Mouse (Mus musculus): ENCODE data around the gene Lamp2. TPM values are rescaled to one million over a fixed set of nuclear protein-coding genes. Genes with fewer than 3 reads are reported as not detected.

The Lamp2 gene
- polyA plus RNA-seq, 1 experiment from 2014 or later, result 131 TPM

- Histone ChIP-seq H3K9me3 (ENCODE audit: control insufficient read depth, low read length) (no peaks in the 10 kb centered on the region), H3K27me3 (ENCODE audit: control insufficient read depth, insufficient read depth, low read length) (no peaks in the 10 kb centered on the region), H3K27ac (replicated peaks) (no peak overlapping the region), H3K4me1 (replicated peaks; ENCODE audit: control insufficient read depth, insufficient read depth) (no peaks in the 10 kb centered on the region), H3K36me3 (ENCODE audit: control insufficient read depth, insufficient read depth, low read length) (no peaks in the 10 kb centered on the region), H3K9ac (ENCODE audit: low read length) (no peak overlapping the region), H3K4me3 (ENCODE audit: low read depth, low read length) (no peak overlapping the region), H3K4me2 (replicated peaks; ENCODE audit: low read depth) (no peak overlapping the region)
- WGBS, result 63% methylated on average over 1 of the region's 1 CpGs
- TF ChIP-seq CTCF (IDR thresholded peaks at IDR 0.05; ENCODE audit: low read depth), result no peak
- no peak for TF ChIP-seq EP300 (optimal IDR thresholded peaks at IDR 0.05)
- ATAC-seq (ENCODE audit: low FRiP score, low TSS enrichment) (no peak), DNase-seq (ENCODE audit: low spot score) (no peak)
Measured at GRCm38 (mm10) chrX:38442425-38442824, 13.8 kb downstream of the Lamp2 start.

DNA sequence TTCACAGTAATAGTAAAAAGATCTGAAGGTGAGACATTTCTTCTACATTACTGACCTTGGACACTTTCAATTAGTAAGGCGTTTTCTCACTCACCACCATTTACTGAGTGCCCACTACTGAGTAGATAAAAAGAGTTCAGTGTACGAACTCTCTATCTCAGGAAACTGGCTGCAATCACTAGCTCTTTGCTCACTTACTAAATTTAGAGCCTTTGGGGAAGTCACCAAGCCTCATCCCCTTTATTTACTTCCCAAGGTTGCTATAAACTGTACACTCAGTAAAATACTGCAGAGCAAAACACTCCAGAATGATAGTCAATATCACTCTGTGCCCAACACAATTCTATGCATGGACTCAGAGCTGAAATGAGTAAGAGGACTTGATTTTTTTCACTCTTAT, 16.6 kb downstream of the Lamp2 start:
- no peak for TF ChIP-seq EP300 (optimal IDR thresholded peaks at IDR 0.05)
- H3K9ac ChIP-seq (ENCODE audit: low read length), result no peak overlapping the region
- ATAC-seq (ENCODE audit: low FRiP score, low TSS enrichment) (no peak), DNase-seq (ENCODE audit: low spot score) (no peak)
- 59% methylated on average over 2 of the region's 2 CpGs for WGBS
- no peaks in the 10 kb centered on the region for H3K9me3 ChIP-seq (ENCODE audit: control insufficient read depth, low read length)
- H3K27ac ChIP-seq (replicated peaks), result no peak overlapping the region
- H3K4me2 ChIP-seq (replicated peaks; ENCODE audit: low read depth), result no peak overlapping the region
- no peaks in the 10 kb centered on the region for H3K4me1 ChIP-seq (replicated peaks; ENCODE audit: control insufficient read depth, insufficient read depth)
- no peaks in the 10 kb centered on the region for H3K36me3 ChIP-seq (ENCODE audit: control insufficient read depth, insufficient read depth, low read length)
- no peak overlapping the region for H3K4me3 ChIP-seq (ENCODE audit: low read depth, low read length)
- H3K27me3 ChIP-seq (ENCODE audit: control insufficient read depth, insufficient read depth, low read length), result no peaks in the 10 kb centered on the region

GRCm38 (mm10) chrX:38438147-38438791, 18.0 kb downstream of the Lamp2 start:
- Histone ChIP-seq H3K27me3 (ENCODE audit: control insufficient read depth, insufficient read depth, low read length) (no peaks in the 10 kb centered on the region), H3K9me3 (ENCODE audit: control insufficient read depth, low read length) (no peaks in the 10 kb centered on the region), H3K4me2 (replicated peaks; ENCODE audit: low read depth) (no peak overlapping the region), H3K4me1 (replicated peaks; ENCODE audit: control insufficient read depth, insufficient read depth) (no peaks in the 10 kb centered on the region), H3K36me3 (ENCODE audit: control insufficient read depth, insufficient read depth, low read length) (no peaks in the 10 kb centered on the region), H3K4me3 (ENCODE audit: low read depth, low read length) (no peak overlapping the region), H3K9ac (ENCODE audit: low read length) (no peak overlapping the region), H3K27ac (replicated peaks) (no peak overlapping the region)
- peak; percentile 88 for TF ChIP-seq CTCF (IDR thresholded peaks at IDR 0.05; ENCODE audit: low read depth)
- no peak for TF ChIP-seq EP300 (optimal IDR thresholded peaks at IDR 0.05)
- 42% methylated on average over 7 of the region's 7 CpGs for WGBS
- peak; percentile 74 for DNase-seq (ENCODE audit: low spot score)
- ATAC-seq (ENCODE audit: low FRiP score, low TSS enrichment), result peak; percentile 63; the same call in 1 of the 2 replicates

DNA sequence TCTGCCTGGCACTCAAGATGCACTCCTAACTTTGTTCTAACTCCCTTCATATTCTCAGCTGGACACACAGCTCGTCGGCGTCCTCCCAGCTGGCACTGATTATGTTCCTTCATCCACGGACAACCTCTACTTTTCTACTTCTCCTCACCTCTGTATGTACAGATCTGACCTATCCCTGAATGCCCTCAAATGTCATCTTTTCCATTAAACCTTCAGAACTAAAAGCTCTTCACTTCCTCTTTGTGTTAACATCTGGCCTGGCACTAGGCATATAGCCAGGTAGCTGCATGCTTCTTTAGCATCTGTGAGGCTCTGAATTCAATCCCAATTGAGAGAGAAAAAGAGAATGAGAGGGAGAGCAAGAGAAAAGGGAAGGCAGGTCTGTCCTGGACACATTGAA, 26.8 kb downstream of the Lamp2 start:
- no peaks in the 10 kb centered on the region for H3K36me3 ChIP-seq (ENCODE audit: control insufficient read depth, insufficient read depth, low read length)
- H3K4me3 ChIP-seq (ENCODE audit: low read depth, low read length), result no peak overlapping the region
- no peak overlapping the region for H3K4me2 ChIP-seq (replicated peaks; ENCODE audit: low read depth)
- no peak for TF ChIP-seq CTCF (IDR thresholded peaks at IDR 0.05; ENCODE audit: low read depth)
- no peak for TF ChIP-seq EP300 (optimal IDR thresholded peaks at IDR 0.05)
- no peak overlapping the region for H3K27ac ChIP-seq (replicated peaks)
- H3K27me3 ChIP-seq (ENCODE audit: control insufficient read depth, insufficient read depth, low read length), result no peaks in the 10 kb centered on the region
- DNase-seq (ENCODE audit: low spot score), result no peak
- no peaks in the 10 kb centered on the region for H3K9me3 ChIP-seq (ENCODE audit: control insufficient read depth, low read length)
- H3K4me1 ChIP-seq (replicated peaks; ENCODE audit: control insufficient read depth, insufficient read depth), result no peaks in the 10 kb centered on the region
- H3K9ac ChIP-seq (ENCODE audit: low read length), result no peak overlapping the region
- 73% methylated on average over 4 of the region's 4 CpGs for WGBS
- ATAC-seq (ENCODE audit: low FRiP score, low TSS enrichment), result no peak

- H3K36me3 ChIP-seq (ENCODE audit: control insufficient read depth, insufficient read depth, low read length), result no peaks in the 10 kb centered on the region
- H3K27me3 ChIP-seq (ENCODE audit: control insufficient read depth, insufficient read depth, low read length), result no peaks in the 10 kb centered on the region
- ATAC-seq (ENCODE audit: low FRiP score, low TSS enrichment) (no peak), DNase-seq (ENCODE audit: low spot score) (no peak)
- H3K4me2 ChIP-seq (replicated peaks; ENCODE audit: low read depth), result no peak overlapping the region
- H3K9ac ChIP-seq (ENCODE audit: low read length), result no peak overlapping the region
- no peak for TF ChIP-seq EP300 (optimal IDR thresholded peaks at IDR 0.05)
- TF ChIP-seq CTCF (IDR thresholded peaks at IDR 0.05; ENCODE audit: low read depth), result no peak
- no peak overlapping the region for H3K4me3 ChIP-seq (ENCODE audit: low read depth, low read length)
- no peak overlapping the region for H3K27ac ChIP-seq (replicated peaks)
- no peaks in the 10 kb centered on the region for H3K9me3 ChIP-seq (ENCODE audit: control insufficient read depth, low read length)
- no peaks in the 10 kb centered on the region for H3K4me1 ChIP-seq (replicated peaks; ENCODE audit: control insufficient read depth, insufficient read depth)
- 59% methylated on average over 3 of the region's 3 CpGs for WGBS
Measured at GRCm38 (mm10) chrX:38428818-38429440, 27.3 kb downstream of the Lamp2 start.

DNA sequence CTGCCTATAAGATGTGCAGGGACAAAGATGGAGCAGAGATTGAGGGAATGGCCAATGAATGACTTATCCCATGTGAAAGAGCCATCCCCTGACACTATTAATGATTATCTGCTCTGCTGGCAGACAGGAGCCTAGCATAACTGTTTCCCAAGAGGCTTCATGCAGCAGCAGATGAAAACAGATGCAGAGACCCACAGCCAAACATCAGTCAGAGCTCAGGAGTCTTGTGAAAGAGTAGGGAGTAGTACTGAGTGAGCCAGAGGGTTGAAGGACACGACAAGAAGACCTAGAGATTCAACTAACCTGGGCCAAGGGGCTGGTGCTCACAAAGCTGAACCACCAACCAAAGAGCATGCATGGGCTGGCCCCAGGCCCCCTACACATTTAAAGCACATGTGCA, 30.2 kb downstream of the Lamp2 start:
- no peak for ATAC-seq (ENCODE audit: low FRiP score, low TSS enrichment)
- no peak for TF ChIP-seq EP300 (optimal IDR thresholded peaks at IDR 0.05)

More for the DNA sequence above, 30.2 kb downstream of the Lamp2 start:
- no peak for DNase-seq (ENCODE audit: low spot score)
- no peaks in the 10 kb centered on the region for H3K4me1 ChIP-seq (replicated peaks; ENCODE audit: control insufficient read depth, insufficient read depth)
- H3K4me2 ChIP-seq (replicated peaks; ENCODE audit: low read depth), result no peak overlapping the region
- no peak overlapping the region for H3K9ac ChIP-seq (ENCODE audit: low read length)
- H3K27ac ChIP-seq (replicated peaks), result no peak overlapping the region
- H3K36me3 ChIP-seq (ENCODE audit: control insufficient read depth, insufficient read depth, low read length), result no peaks in the 10 kb centered on the region
- no peak overlapping the region for H3K4me3 ChIP-seq (ENCODE audit: low read depth, low read length)
- no peaks in the 10 kb centered on the region for H3K27me3 ChIP-seq (ENCODE audit: control insufficient read depth, insufficient read depth, low read length)
- no peaks in the 10 kb centered on the region for H3K9me3 ChIP-seq (ENCODE audit: control insufficient read depth, low read length)
- WGBS, result 63% methylated on average over 1 of the region's 1 CpGs
